Mouse (Mus musculus) lung, postnatal 10 days (tissue): ENCODE data around the gene Dnah7c.
"Not testable (repeated sequence)": the region's sequence is repeated elsewhere in the genome, so short reads cannot be mapped to it uniquely, and the experiment has no call there.

Experiments
- DNase-seq: peaks from one replicate; pipeline ENCODE4 v3.0.0; 2021

Gene Dnah7c

GRCm38 (mm10) chr1:46733405-46734106 is 308.2 kb downstream of the Dnah7c start:
- not testable (repeated sequence) for DNase-seq

- DNase-seq = not testable (repeated sequence)
These were observed 309.1 kb downstream of the Dnah7c start for GRCm38 (mm10) chr1:46734455-46734854.

GRCm38 (mm10) chr1:46764600-46764999 is 339.2 kb downstream of the Dnah7c start:
- not testable (repeated sequence) for DNase-seq

- DNase-seq = not testable (repeated sequence)
These were observed 343.9 kb downstream of the Dnah7c start for GRCm38 (mm10) chr1:46769318-46769717.

GRCm38 (mm10) chr1:46770077-46770695 is 344.8 kb downstream of the Dnah7c start:
- not testable (repeated sequence) for DNase-seq

GRCm38 (mm10) chr1:46782227-46782626 is 356.8 kb downstream of the Dnah7c start:
- not testable (repeated sequence) for DNase-seq

GRCm38 (mm10) chr1:46805074-46805473 is 379.7 kb downstream of the Dnah7c start:
- no peak for DNase-seq

- not testable (repeated sequence) for DNase-seq
These were observed 383.2 kb downstream of the Dnah7c start for GRCm38 (mm10) chr1:46808630-46809029.

- no peak for DNase-seq
These were observed 392.5 kb downstream of the Dnah7c start for GRCm38 (mm10) chr1:46817934-46818333.

GRCm38 (mm10) chr1:46822256-46822972 is 397.0 kb downstream of the Dnah7c start:
- no peak for DNase-seq

GRCm38 (mm10) chr1:46830066-46830843 is 404.9 kb downstream of the Dnah7c start:
- no peak for DNase-seq

- DNase-seq = no peak
These were observed 406.5 kb downstream of the Dnah7c start for GRCm38 (mm10) chr1:46831927-46832326.

- DNase-seq = no peak
These were observed 418.0 kb downstream of the Dnah7c start for GRCm38 (mm10) chr1:46843406-46843805.

GRCm38 (mm10) chr1:46844281-46844680 is 418.9 kb downstream of the Dnah7c start:
- DNase-seq = no peak

GRCm38 (mm10) chr1:46845221-46845620 is 419.8 kb downstream of the Dnah7c start:
- DNase-seq = no peak

GRCm38 (mm10) chr1:46849758-46850157 is 424.4 kb downstream of the Dnah7c start:
- peak; percentile 83 for DNase-seq

- no peak for DNase-seq
These were observed 426.2 kb downstream of the Dnah7c start for GRCm38 (mm10) chr1:46851586-46851985.

- no peak for DNase-seq
These were observed 426.8 kb downstream of the Dnah7c start for GRCm38 (mm10) chr1:46852216-46852599.

- peak; percentile 88 for DNase-seq
These were observed 427.3 kb downstream of the Dnah7c start for GRCm38 (mm10) chr1:46852600-46853272.

- DNase-seq = peak; percentile 98
These were observed 428.1 kb downstream of the Dnah7c start for GRCm38 (mm10) chr1:46853317-46854035.

GRCm38 (mm10) chr1:46854036-46854900 is 428.9 kb downstream of the Dnah7c start:
- DNase-seq = peak; percentile 93
